Mouse (Mus musculus): Measurements from ENCODE around the gene Gcm1.

DNA sequence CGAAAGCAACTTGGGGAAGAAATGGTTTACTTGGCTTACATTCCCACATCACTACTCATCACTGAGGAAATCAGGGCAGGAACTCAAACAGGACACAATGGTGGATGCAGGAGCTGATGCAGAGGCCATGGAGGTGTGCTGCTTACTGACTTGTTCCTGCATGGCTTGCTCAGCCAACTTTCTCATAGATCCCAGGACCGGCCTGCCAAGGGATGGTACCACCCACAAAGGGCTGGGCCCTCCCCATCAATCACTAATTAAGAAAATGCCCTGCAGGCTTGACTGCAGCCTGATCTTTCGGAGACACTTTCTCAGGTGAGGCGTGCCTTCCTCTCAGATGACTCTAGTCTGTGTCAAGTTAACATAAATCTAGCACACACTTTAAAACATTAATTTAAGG, 55.1 kb downstream of the Gcm1 start:
- TF ChIP-seq CTCF (IDR thresholded peaks at IDR 0.05; ENCODE audit: low read depth), result no peak
- no peak for TF ChIP-seq EP300 (IDR thresholded peaks at IDR 0.05; ENCODE audit: low read depth)
